Mouse (Mus musculus): ENCODE measurements at regions not wholly inside any gene's neighbourhood (a gene's known extent, or its start where the extent isn't known, plus 50 kb on each side); places are given as distances from the start of the nearest gene placed in this dataset.
"Not testable (repeated sequence)": the region's sequence is repeated elsewhere in the genome, so short reads cannot be mapped to it uniquely, and the experiment has no call there.

DNA sequence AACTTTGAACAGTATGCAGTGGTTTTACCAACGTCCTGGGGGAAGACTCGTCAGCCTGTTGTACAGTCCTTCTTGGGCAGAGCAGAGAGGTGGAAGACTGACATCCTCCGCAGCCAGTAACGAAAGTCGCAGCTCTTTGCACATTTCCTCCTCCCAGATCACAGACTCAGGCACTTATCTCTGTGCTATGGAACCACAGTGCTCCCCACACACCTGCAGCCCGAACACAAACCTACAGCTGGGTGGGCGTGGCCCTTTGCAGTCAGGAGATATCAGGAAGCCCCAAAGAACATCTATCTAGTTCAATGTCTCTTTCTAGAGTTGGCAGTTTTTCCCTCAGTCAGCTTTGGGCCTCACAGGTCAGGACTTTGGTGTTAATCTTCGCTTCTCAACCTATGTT is 841.9 kb upstream of the Olfr1507 start:
- H3K4me3 ChIP-seq (ENCODE audit: control insufficient read depth, low read depth, low read length); H3K27me3 ChIP-seq (ENCODE audit: control insufficient read depth, insufficient read depth, low read length); H3K36me3 ChIP-seq (ENCODE audit: control insufficient read depth, insufficient read depth, low read length); H3K27ac ChIP-seq (ENCODE audit: control insufficient read depth, insufficient read depth, low read depth, low read length); H3K4me1 ChIP-seq (ENCODE audit: control insufficient read depth, insufficient read depth, low read length): not testable (repeated sequence)

DNA sequence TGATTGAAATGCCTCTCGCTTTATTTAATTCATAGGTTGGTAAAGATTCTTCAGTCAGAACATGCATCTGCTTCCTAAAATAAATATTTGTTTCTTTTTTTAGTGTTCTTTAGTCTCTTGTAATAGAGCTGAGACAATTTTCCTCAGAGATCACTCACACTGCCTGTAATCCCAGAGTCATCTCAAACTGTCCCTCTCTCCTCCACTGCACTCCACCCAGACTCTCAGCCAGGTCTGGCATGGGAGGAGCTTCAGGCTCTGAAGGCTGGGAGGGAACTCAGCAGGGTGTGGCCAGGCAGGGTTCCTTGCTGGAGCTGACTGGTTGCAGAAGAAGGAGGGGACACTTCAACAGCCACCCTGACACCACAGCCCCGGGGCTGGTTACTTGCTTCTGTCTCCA is 841.2 kb upstream of the Olfr1507 start:
- not testable (repeated sequence) for H3K4me1 ChIP-seq (ENCODE audit: control insufficient read depth, insufficient read depth, low read length); H3K27ac ChIP-seq (ENCODE audit: control insufficient read depth, insufficient read depth, low read depth, low read length); H3K27me3 ChIP-seq (ENCODE audit: control insufficient read depth, insufficient read depth, low read length); H3K4me3 ChIP-seq (ENCODE audit: control insufficient read depth, low read depth, low read length); H3K36me3 ChIP-seq (ENCODE audit: control insufficient read depth, insufficient read depth, low read length)

DNA sequence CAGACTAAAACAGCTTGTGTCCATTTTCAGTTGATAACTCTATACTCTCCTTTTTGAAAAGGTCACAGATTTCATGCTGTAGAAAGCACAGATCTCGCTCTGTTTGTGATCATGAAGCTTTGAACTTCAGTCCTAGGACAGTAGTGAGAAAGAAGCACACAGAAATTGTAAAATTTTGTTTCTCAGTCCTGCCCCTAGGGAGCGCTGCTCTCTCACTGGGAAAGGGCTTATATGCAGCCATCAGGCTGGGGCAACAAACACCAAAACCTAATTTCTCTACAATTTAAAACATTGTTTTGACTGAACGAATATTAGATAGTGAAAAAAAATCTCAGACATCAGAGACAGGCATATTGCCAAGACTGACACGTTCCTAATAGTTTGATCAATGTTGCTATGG is 838.9 kb upstream of the Olfr1507 start:
- H3K36me3 ChIP-seq (ENCODE audit: control insufficient read depth, insufficient read depth, low read length); H3K27ac ChIP-seq (ENCODE audit: control insufficient read depth, insufficient read depth, low read depth, low read length); H3K4me3 ChIP-seq (ENCODE audit: control insufficient read depth, low read depth, low read length); H3K27me3 ChIP-seq (ENCODE audit: control insufficient read depth, insufficient read depth, low read length); H3K4me1 ChIP-seq (ENCODE audit: control insufficient read depth, insufficient read depth, low read length): not testable (repeated sequence)

DNA sequence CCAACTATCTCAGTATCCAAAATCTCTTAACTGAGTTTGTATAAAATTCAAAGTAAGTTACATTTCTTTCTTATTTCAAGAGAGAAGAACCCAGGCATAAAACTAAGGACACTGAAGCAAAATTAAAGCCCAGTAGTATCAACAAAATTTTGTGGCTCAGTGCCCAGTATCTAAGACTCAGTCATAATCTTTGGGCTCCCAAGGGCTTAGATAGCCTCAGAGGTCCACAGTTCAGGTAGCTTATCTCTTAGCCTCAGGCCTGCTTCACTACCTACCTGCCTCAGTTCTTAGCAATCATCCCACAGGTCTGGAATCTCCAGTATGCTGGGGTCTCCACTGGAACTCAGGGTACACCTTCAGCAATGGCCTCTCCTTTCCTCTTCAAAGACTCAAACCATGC is 835.6 kb upstream of the Olfr1507 start:
- H3K36me3 ChIP-seq (ENCODE audit: control insufficient read depth, insufficient read depth, low read length); H3K27ac ChIP-seq (ENCODE audit: control insufficient read depth, insufficient read depth, low read depth, low read length); H3K4me3 ChIP-seq (ENCODE audit: control insufficient read depth, low read depth, low read length); H3K4me1 ChIP-seq (ENCODE audit: control insufficient read depth, insufficient read depth, low read length); H3K27me3 ChIP-seq (ENCODE audit: control insufficient read depth, insufficient read depth, low read length): not testable (repeated sequence)

DNA sequence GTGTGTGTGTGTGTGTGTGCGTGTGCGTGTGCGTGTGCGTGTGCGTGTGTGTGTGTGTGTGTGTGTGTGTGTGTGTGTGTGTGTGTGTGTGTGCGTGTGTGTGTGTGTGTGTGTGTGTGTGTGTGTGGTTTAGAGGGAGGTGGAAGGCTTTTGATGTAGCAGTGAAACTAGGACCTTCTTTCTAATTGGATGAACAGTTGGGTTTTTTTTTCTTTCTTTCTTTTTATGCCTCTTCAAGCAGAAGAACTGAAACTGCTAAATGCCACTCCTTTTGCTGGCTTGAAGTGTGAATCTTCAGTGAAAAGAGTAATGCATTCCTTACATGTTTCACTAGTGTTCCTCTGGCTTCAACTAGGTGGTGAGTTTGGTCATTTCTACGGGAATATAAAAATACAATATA is 828.8 kb upstream of the Olfr1507 start:
- not testable (repeated sequence) for H3K27me3 ChIP-seq (ENCODE audit: control insufficient read depth, insufficient read depth, low read length); H3K4me1 ChIP-seq (ENCODE audit: control insufficient read depth, insufficient read depth, low read length); H3K27ac ChIP-seq (ENCODE audit: control insufficient read depth, insufficient read depth, low read depth, low read length); H3K4me3 ChIP-seq (ENCODE audit: control insufficient read depth, low read depth, low read length); H3K36me3 ChIP-seq (ENCODE audit: control insufficient read depth, insufficient read depth, low read length)

DNA sequence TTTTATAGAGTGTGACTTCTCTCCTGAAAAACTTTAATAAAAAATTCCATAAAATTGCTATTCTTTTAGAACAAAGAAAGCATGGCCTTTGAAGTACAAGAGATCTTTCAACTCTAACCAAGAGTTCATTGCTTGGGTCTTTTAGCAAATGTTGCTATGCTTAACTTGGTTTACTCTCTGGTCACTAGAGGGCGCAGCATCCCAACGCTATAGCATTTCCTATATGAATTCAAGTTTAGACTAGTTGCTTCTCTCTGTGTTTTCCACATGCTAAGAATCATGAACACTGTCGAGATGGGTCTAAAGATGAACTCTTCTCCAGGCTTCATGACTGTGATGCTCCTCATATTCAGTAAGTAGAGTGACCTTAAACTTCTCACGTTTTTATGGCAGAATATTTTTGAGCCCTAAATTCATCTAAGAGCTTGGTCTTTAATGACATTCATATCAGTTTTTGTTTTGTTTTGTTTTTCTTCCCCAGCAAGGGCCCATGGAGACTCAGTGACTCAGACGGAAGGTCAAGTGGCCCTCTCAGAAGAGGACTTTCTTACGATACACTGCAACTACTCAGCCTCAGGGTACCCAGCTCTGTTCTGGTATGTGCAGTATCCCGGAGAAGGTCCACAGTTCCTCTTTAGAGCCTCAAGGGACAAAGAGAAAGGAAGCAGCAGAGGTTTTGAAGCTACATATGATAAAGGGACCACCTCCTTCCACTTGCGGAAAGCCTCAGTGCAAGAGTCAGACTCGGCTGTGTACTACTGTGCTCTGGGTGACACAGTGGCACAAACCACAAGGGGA is 823.2 kb upstream of the Olfr1507 start:
- not testable (repeated sequence) for H3K36me3 ChIP-seq (ENCODE audit: control insufficient read depth, insufficient read depth, low read length); H3K4me3 ChIP-seq (ENCODE audit: control insufficient read depth, low read depth, low read length); H3K27me3 ChIP-seq (ENCODE audit: control insufficient read depth, insufficient read depth, low read length); H3K27ac ChIP-seq (ENCODE audit: control insufficient read depth, insufficient read depth, low read depth, low read length); H3K4me1 ChIP-seq (ENCODE audit: control insufficient read depth, insufficient read depth, low read length)

DNA sequence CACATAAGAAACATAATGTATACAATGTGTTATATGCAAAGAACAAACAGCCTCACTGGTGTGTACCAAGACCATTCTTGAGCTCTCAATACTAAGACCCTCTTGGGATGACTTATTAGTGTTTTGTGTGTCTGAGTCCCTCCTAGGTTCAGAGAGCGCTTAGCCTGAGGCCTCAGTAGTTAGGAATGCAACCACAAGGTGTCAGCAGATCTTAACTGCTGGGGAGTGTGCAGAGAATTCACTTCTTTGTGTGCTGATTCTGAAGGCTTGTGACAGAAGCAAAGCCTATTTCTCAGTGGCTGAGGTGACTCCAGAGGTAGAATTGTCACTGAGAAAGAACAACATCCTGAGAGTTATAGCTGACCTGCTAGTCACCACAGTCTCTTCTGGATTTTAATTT is 816.9 kb upstream of the Olfr1507 start:
- H3K27me3 ChIP-seq (ENCODE audit: control insufficient read depth, insufficient read depth, low read length); H3K27ac ChIP-seq (ENCODE audit: control insufficient read depth, insufficient read depth, low read depth, low read length); H3K4me3 ChIP-seq (ENCODE audit: control insufficient read depth, low read depth, low read length); H3K4me1 ChIP-seq (ENCODE audit: control insufficient read depth, insufficient read depth, low read length); H3K36me3 ChIP-seq (ENCODE audit: control insufficient read depth, insufficient read depth, low read length): not testable (repeated sequence)

DNA sequence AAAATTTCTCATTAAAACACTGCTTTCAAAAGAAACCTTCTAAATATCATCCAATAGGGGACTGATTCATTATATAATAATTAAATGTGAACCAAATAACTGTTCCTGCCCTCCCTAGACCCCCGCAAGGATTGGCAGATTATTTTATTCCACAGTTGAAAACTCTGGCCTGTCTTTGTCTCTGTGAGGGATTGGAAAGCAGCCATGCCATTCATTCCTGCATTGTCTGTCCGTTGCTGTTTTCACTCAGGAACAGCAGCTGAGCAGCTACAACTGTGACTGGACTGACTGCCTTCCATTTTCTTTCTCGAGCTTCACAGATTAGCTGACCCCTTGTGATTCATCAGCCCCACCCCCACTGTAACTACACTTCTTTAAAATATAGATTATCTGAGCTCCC is 807.6 kb upstream of the Olfr1507 start:
- H3K4me1 ChIP-seq (ENCODE audit: control insufficient read depth, insufficient read depth, low read length); H3K27ac ChIP-seq (ENCODE audit: control insufficient read depth, insufficient read depth, low read depth, low read length); H3K4me3 ChIP-seq (ENCODE audit: control insufficient read depth, low read depth, low read length); H3K36me3 ChIP-seq (ENCODE audit: control insufficient read depth, insufficient read depth, low read length); H3K27me3 ChIP-seq (ENCODE audit: control insufficient read depth, insufficient read depth, low read length): not testable (repeated sequence)

DNA sequence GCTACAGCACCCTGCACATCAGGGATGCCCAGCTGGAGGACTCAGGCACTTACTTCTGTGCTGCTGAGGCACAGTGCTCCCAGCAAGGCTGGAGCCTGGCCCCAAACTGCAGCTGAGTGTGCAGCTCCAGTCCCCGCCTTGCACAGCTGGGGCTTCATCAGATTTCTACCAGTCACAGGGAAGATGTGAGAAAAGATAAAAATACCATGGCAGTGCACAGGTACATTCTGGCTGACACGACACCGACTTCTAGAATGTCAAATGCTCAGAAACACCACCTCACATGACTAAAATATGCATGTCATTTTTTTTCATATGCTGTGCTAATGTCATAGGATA is 806.9 kb upstream of the Olfr1507 start:
- not testable (repeated sequence) for H3K4me3 ChIP-seq (ENCODE audit: control insufficient read depth, low read depth, low read length); H3K27ac ChIP-seq (ENCODE audit: control insufficient read depth, insufficient read depth, low read depth, low read length); H3K4me1 ChIP-seq (ENCODE audit: control insufficient read depth, insufficient read depth, low read length); H3K27me3 ChIP-seq (ENCODE audit: control insufficient read depth, insufficient read depth, low read length); H3K36me3 ChIP-seq (ENCODE audit: control insufficient read depth, insufficient read depth, low read length)

DNA sequence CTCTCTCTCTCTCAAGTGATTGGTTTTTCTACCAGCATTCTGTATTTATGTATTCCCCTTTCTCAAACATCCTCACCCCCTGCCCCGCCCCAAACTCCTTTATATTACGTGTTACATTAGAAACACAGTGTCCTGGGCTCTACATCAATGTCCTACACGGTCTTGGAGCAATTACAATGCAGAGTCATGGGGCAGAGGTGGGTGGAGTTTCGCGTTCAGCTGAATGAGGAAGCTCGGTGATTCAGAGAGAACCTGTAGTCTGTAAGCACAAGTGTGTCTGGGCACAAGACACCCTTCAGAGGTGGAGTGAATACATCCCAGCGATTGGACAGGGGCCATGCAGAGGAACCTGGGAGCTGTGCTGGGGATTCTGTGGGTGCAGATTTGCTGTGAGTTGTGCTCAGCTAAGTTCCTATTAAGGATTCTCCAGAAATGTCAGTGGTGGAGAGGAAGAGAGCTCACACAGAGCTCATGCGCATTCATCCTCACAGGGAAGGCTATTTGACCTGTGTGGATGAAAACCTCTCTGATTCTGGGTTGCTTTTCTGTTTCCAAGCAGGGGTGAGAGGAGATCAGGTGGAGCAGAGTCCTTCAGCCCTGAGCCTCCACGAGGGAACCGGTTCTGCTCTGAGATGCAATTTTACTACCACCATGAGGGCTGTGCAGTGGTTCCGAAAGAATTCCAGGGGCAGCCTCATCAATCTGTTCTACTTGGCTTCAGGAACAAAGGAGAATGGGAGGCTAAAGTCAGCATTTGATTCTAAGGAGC is 806.4 kb upstream of the Olfr1507 start:
- H3K4me1 ChIP-seq (ENCODE audit: control insufficient read depth, insufficient read depth, low read length); H3K27ac ChIP-seq (ENCODE audit: control insufficient read depth, insufficient read depth, low read depth, low read length); H3K4me3 ChIP-seq (ENCODE audit: control insufficient read depth, low read depth, low read length): not testable (repeated sequence)

DNA sequence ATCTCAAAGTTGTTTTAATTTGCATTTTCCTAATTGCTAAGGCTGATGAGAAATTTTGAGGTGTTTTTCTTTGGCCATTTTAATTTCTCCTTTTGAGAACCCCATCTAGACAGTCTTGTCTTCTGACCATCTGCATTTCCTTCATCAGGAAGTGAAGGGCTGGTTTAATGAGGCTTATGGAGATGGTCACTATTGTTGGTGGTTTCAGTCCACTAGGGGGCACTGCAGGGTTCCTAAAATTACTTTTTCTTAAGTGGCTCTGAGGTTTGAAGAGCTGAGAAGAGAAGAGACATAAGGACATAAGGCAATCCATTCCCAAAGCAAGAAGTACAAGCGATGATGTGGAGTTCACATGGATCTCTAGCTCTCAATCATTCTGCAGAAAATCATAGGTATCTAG is 805.6 kb upstream of the Olfr1507 start:
- not testable (repeated sequence) for H3K36me3 ChIP-seq (ENCODE audit: control insufficient read depth, insufficient read depth, low read length); H3K27ac ChIP-seq (ENCODE audit: control insufficient read depth, insufficient read depth, low read depth, low read length); H3K4me3 ChIP-seq (ENCODE audit: control insufficient read depth, low read depth, low read length); H3K4me1 ChIP-seq (ENCODE audit: control insufficient read depth, insufficient read depth, low read length); H3K27me3 ChIP-seq (ENCODE audit: control insufficient read depth, insufficient read depth, low read length)

More for the DNA sequence above, 806.4 kb upstream of the Olfr1507 start:
- H3K36me3 ChIP-seq (ENCODE audit: control insufficient read depth, insufficient read depth, low read length); H3K27me3 ChIP-seq (ENCODE audit: control insufficient read depth, insufficient read depth, low read length): not testable (repeated sequence)

DNA sequence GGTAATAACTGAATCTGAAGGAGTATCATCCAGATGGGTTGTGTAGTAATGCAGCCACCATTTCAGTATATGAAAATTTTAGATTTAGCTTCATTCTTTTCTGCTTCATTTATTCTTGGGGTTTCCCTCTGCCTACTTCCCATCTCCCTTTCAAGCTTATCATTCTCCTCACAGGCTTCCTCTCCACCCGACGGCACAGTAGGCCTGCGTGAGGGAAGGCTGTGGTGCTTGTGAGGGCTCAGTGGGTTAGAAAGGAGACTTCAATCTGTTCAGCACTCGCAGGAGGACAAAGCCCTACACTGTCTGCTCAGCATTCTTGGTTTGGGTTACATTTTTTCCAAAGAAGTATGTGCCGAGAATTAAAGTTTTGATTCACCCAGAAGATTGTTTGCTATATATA is 804.2 kb upstream of the Olfr1507 start:
- not testable (repeated sequence) for H3K4me3 ChIP-seq (ENCODE audit: control insufficient read depth, low read depth, low read length); H3K27me3 ChIP-seq (ENCODE audit: control insufficient read depth, insufficient read depth, low read length); H3K27ac ChIP-seq (ENCODE audit: control insufficient read depth, insufficient read depth, low read depth, low read length); H3K36me3 ChIP-seq (ENCODE audit: control insufficient read depth, insufficient read depth, low read length); H3K4me1 ChIP-seq (ENCODE audit: control insufficient read depth, insufficient read depth, low read length)

Data from testis, adult 2 months (tissue).